Mouse (Mus musculus) bone marrow, adult 2 months (tissue): ENCODE measurements around the gene Agpat1.
A peak's percentile ranks its signal among the peaks of the same experiment; 100 is the strongest.

Source experiments
- CTCF ChIP-seq: fragments of 200-500 bp; IDR thresholded peaks from 2 replicates; pipeline ENCODE4 v1.5.1; 2011; ENCODE audit warnings: low read length, control low read depth; ENCODE audit not compliant: control insufficient read depth, insufficient read depth
- POLR2A ChIP-seq: fragments of 200-500 bp; IDR thresholded peaks from 2 replicates; pipeline ENCODE4 v1.6.1; 2011; ENCODE audit warnings: low read depth, mild to moderate bottlenecking, control low read depth, low read length, borderline replicate concordance; ENCODE audit not compliant: control insufficient read depth

- no peak for TF ChIP-seq CTCF
- peak; percentile 79; the same call in 1 of the 2 replicates for TF ChIP-seq POLR2A
Measured at GRCm38 (mm10) chr17:34591994-34592375, 12.1 kb upstream of the Agpat1 start.
